Mouse (Mus musculus): ENCODE results near the gene Fitm2.

The Fitm2 gene

DNA sequence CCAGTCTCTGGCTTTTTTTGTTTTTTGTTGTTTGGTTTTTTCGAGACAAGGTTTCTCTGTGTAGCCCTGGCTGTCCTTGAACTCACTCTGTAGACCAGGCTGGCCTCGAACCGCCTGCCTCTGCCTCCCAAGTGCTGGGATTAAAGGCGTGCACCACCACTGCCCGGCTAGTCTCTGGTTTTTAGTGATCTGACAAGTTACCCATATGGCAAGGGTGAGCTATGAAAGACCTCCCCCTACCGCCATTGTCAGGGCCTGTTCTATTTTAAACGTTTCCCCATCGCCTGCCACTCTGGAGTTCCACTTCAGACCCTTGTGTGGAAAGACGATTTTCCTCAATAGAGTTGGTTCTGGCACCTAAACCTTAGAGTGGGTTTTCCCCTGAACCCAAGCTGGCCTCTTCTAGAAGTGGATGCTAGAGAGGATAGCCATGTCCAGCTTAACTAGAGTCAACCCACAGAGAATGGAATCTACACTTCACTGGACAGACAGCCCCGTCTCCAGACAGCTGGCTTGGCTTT lies 52.0 kb downstream of the Fitm2 start:
- DNase-seq = no peak

DNA sequence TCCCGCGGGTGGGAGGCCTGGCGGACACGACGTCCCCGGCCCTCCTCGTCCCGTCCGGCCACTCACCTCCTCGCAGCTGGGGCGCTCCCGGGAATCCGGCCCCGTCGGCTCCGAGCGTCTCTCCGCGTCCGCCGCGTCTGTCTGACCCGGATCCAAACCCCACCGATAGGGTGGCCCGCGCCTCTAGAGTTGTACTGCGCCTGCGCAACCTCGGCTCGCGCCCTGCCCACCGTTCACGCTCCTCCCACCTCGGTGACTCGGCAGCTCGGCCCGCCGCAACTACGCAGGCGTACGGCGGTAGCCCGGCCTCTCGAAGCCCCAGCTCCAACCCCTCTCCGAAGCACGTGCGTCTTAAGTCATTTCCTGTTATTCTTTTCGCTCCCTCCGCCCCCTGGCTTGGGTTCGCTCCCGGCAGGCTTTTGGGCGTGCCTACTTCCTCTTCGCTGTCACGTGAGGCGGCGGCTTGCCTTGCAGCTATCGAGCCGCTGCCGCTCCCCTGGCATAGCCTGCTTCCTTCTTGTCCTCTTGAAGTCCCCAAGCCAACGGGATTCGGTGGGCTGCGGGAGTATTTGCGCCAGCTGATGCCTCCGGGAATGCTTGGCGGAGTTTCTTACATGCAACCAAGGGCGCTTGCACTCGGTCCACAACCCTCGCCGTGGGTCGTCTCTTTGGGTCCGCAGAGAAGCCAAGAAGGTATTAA lies 52.9 kb downstream of the Fitm2 start:
- peak; percentile 100 for DNase-seq

DNA sequence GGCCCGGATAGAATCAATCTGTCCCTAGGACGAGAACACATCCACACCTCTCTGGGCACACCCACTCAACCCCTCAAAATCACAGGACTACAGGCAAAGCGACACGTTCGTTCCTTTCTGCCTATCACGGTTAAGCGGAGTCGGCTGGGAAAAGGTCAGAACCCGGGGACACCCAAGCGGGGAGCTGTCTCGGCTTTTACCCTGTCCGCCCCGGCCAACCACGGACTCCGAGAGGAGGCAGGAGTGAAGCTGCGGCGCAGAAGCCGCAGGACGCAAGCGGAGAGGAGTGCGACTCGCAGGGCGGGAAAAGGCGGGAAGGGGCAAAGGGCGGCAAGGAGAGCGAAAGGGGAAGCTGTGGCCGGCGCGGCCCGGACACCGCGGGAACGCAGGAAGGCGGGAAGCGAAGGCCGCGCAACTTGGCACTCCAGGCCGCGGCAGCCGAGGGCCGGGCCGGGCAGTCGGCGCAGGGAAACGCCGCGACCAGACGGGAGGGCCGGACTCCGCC lies 53.5 kb downstream of the Fitm2 start:
- no peak for DNase-seq

DNA sequence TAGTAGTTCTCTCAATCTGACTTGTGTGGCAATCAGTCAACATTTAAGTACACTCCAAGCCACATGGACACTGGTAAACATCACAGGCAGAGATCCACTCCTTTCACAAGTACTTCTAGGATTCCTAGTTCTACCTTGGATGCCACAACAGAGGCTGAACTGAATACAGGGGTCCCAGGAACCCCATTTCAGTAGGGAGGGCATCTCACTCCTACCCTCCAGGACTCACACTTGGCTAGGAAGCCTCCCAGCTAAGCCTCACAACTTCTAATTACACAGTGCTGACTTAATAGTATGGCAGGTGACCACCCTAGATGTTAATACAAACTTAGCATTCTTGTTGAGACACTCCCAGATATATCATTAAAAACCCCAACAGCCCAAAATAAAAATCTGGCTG lies 54.6 kb downstream of the Fitm2 start:
- DNase-seq = no peak

DNA sequence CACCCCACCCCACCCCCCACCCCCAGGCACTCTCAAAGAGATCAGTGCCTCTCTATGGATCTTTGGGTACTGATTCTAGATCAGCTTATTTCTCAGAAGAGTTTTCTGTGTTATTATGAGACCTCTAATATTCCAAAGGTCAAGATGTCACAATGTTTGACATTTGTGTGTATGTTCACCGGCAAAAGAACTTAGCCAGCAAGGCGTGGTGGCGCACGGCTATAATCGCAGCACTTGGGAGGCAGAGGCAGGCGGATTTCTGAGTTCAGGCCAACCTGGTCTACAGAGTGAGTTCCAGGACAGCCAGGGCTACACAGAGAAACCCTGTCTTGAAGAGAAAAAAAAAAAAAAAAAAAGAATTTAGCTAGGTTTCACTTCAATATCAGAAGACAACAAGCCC lies 55.4 kb downstream of the Fitm2 start:
- no peak for DNase-seq

Measured in layer of hippocampus, adult 9-11 months (tissue).